Mouse (Mus musculus) E14TG2a.4 (cell line): Measurements from ENCODE around the gene Iqgap1.

ENCODE experiments used
- H3K27me3 ChIP-seq: 2 replicates; pipeline ENCODE4 v1.6.1; 2014; ENCODE audit warnings: low read length, control low read depth; ENCODE audit not compliant: insufficient read depth
- H3K36me3 ChIP-seq: 2 replicates; pipeline ENCODE4 v1.6.1; 2014; ENCODE audit warnings: low read length, control low read depth; ENCODE audit not compliant: insufficient read depth
- H3K4me1 ChIP-seq: replicated peaks from 2 replicates; pipeline ENCODE4 v1.6.1; 2014; ENCODE audit warnings: low read depth, low read length, control low read depth
- H3K4me3 ChIP-seq: replicated peaks from 2 replicates; pipeline ENCODE4 v1.5.1; 2014; ENCODE audit warnings: mild to moderate bottlenecking, low read length
- H3K9me3 ChIP-seq: 2 replicates; pipeline ENCODE4 v1.6.1; 2014; ENCODE audit warnings: low read length, control low read depth
- CTCF ChIP-seq: conservative IDR thresholded peaks from 2 replicates; pipeline ENCODE4 v1.5.1; 2014; ENCODE audit warnings: low read length
- NANOG ChIP-seq: IDR thresholded peaks from 2 replicates; pipeline ENCODE4 v1.6.1; 2014; ENCODE audit warnings: borderline replicate concordance, low read length, mixed read lengths
- POU5F1 ChIP-seq: IDR thresholded peaks from 2 replicates; pipeline ENCODE4 v1.6.1; 2014; ENCODE audit warnings: low read length, borderline replicate concordance

Gene Iqgap1

DNA sequence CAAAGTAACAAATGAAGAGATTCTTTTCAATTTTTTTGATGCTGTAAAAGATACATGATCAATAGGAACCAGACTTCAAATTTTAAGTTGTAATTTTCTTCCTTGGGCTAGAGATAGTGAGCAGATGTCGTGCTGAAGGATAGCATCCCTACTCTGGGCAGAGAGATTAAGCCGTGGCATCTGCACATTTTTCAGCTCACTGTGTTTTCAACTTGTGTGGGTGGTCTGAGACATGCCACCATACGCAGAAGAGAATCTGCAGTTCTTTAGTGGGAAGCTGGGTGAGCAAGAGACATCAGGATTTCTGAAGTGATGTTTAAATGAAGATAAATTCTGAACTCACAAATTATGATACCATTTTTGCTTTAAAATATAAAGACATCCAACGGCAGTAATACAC, 19.4 kb downstream of the Iqgap1 start:
- Histone ChIP-seq H3K36me3 (no peaks in the 10 kb centered on the region), H3K4me1 (peaks cover 36% of the 10 kb centered on the region), H3K9me3 (no peaks in the 10 kb centered on the region), H3K27me3 (peaks cover 6% of the 10 kb centered on the region; the same call in 1 of the 2 replicates), H3K4me3 (no peak overlapping the region)
- TF ChIP-seq POU5F1 = no peak
- TF ChIP-seq CTCF = no peak
- no peak for TF ChIP-seq NANOG

DNA sequence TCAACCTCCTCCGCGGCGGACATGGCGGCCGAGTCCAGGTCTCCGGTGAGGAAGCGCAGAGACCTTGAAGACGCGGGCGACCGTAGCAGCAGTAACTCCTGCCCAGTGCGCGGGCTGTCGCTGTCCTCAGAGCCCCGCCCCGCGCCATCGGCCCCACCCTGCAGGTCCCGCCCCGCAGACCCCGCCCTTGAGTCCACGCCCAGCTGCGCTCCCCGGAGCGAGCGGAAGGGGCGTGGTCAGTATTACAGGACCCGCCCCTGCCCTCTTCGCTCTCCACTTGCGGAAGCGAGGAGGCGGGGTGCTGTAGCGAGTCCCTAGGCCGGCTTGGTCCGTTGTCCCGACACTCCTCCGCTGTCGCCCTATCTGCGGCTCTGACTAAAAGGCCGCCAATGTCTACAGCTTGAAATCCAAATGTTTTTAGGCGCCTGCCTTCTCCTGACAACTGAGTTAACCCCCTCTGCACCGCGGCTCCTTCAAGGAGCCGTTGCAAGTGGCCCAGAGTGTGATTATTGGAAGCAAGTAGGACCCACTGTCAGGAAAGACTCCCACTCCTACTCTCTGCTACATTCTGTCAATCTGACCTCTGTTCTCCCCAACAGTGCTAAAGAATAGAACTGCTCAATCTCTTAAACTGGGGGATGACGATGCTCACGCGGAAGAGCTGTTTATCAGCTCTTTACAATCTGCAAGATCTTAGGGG, 22.5 kb downstream of the Iqgap1 start:
- Histone ChIP-seq H3K4me1 (peaks cover 41% of the 10 kb centered on the region), H3K36me3 (peaks cover 16% of the 10 kb centered on the region), H3K9me3 (no peaks in the 10 kb centered on the region), H3K27me3 (peaks cover 3% of the 10 kb centered on the region; the same call in 1 of the 2 replicates), H3K4me3 (peak overlapping the region; percentile 97)
- TF ChIP-seq NANOG (no peak), CTCF (no peak), POU5F1 (no peak)

DNA sequence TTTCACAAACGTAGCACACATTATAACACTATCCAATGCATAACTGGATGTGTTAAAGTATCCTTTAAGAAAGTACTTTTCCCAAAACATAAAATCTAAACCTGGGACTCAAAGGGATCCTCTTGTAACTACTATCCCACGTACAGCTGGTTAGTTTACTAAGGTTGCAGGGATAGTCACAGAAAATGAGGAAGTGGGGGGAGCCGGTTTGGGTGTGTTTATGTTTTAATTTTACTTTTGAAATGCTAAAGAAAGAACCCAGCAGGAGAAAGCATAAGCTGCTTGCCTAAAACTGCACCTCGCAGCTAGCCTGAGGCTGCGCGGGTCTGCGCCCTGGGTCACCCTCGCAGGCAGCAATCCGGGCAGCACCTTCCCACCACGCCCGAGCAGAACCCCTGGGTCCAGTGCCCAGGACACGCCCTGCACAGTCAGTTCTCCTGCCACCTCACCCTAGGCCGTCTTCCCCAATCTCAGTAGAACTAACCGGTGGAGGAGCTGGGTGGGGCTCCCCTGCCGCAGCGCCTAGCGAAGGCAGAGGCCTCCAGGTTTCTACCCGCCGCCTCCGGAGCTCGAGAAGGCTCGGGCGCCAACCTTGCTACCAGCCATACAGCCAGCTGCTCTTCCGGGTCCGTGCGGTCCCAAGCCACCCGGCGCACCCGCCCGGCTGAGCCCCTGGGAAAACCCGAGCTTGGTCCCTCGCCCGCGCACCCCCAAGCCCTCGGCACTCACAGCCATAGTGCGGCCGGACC, 23.2 kb downstream of the Iqgap1 start:
- TF ChIP-seq POU5F1 = no peak
- no peak for TF ChIP-seq NANOG
- no peak for TF ChIP-seq CTCF
- Histone ChIP-seq H3K36me3 (peaks cover 24% of the 10 kb centered on the region), H3K27me3 (no peaks in the 10 kb centered on the region), H3K4me1 (peaks cover 43% of the 10 kb centered on the region), H3K4me3 (peak overlapping the region; percentile 97), H3K9me3 (no peaks in the 10 kb centered on the region)

DNA sequence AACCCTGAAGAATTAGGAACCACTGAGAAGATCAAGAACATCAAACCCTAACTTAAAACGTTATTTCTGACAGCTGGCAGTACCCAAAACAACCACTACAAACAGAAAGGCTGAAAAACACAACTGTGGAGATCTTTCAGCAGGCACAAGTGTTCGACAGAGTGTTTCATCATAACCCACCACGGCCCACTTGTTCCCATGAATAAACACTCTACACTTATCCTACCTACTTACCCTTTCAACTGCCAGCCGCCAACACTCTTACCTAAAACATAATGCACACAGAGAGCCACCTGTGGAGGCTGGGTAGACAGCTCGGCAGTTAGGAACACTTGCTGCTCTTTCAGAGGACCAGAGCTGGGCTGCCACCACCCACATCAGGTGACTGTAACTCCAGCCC, 26.5 kb downstream of the Iqgap1 start:
- peaks cover 45% of the 10 kb centered on the region for H3K4me1 ChIP-seq

DNA sequence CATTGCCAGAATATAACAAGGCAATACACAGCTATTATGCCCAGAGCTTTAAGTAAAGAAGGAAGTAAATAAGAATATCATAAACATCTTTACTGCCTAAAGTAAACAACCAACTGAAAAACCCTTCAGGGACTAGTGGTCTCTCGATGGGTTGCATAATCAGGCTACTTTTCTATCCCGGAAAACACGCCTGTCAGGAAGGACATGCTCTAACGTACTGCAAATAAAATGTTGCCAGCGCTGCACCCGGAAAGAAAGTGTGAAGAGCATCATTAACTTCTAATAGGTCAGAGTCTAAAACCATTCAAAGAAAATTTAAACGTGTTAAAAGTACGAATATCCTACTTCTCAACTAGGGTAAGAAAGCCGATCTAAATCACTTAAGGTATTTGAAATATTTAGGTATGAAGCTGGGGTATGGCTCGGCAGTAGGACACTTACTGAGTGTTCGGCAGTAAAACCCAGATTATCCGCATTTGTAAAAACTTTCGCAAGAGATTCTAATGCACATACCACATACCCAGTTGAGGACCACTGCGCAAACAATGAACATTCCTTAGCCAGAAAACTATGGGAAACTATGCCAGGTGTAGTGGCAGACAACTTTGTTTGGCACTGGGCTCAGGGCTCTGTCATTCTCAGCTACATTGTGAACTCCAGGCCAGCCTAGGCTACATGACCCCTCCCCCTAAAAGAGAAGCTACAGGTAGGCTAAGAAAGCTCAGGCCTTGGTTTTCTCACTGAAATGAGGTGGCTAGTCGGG, 28.8 kb downstream of the Iqgap1 start:
- H3K4me1 ChIP-seq = peaks cover 31% of the 10 kb centered on the region
- H3K36me3 ChIP-seq = peaks cover 64% of the 10 kb centered on the region
- H3K27me3 ChIP-seq = no peaks in the 10 kb centered on the region
- no peaks in the 10 kb centered on the region for H3K9me3 ChIP-seq
- H3K4me3 ChIP-seq = no peak overlapping the region
- TF ChIP-seq POU5F1 (no peak), NANOG (no peak), CTCF (no peak)

More for the DNA sequence above, 26.5 kb downstream of the Iqgap1 start:
- H3K36me3 ChIP-seq = peaks cover 51% of the 10 kb centered on the region
- no peaks in the 10 kb centered on the region for H3K9me3 ChIP-seq
- TF ChIP-seq POU5F1 = no peak
- TF ChIP-seq CTCF = no peak
- no peak for TF ChIP-seq NANOG
- H3K27me3 ChIP-seq = no peaks in the 10 kb centered on the region
- H3K4me3 ChIP-seq = no peak overlapping the region

DNA sequence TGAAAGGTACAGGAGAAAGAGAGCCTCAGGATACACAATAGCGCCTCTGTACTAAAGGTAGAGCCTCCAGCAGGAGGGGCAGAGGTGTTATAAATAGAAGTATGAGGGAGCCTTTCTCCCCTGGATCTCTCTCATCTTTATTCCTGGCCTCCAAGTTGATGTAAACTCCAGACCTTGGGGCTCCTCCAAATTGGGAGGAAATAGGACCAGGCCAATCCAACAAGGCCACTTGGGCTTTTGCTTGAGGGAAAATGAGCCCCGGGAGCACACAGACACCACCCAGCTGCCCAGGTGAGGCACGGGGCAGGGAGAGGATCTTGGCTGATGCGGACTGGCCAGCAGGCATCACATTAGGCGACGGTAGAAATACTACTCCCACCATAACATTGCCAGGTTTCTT, 29.5 kb downstream of the Iqgap1 start:
- Histone ChIP-seq H3K9me3 (no peaks in the 10 kb centered on the region), H3K27me3 (no peaks in the 10 kb centered on the region), H3K4me1 (peaks cover 25% of the 10 kb centered on the region), H3K36me3 (peaks cover 68% of the 10 kb centered on the region), H3K4me3 (no peak overlapping the region)
- TF ChIP-seq CTCF = no peak
- TF ChIP-seq POU5F1 = no peak
- no peak for TF ChIP-seq NANOG

DNA sequence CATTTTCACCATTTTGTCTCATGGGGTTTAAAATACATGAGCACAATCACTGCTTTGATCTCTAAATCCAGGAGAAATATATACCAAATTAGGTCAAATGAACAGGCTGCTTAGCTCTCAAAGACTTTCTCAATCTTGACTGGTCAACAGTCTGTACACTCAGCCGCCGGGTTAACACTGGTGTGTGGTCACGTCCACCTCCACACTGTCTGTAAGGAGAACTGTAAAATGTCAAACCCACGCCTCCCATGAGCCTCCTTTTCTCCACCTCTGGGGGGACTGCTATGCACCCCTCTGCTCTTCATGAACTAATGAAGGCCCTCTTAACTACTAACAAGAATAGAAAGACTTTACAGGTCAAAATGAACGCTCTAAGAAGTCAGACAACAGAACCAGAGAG, 36.2 kb downstream of the Iqgap1 start:
- Histone ChIP-seq H3K4me1 (peaks cover 14% of the 10 kb centered on the region), H3K36me3 (peaks cover 23% of the 10 kb centered on the region), H3K9me3 (peaks cover 15% of the 10 kb centered on the region), H3K27me3 (no peaks in the 10 kb centered on the region), H3K4me3 (no peak overlapping the region)
- TF ChIP-seq POU5F1 (no peak), NANOG (no peak), CTCF (no peak)

DNA sequence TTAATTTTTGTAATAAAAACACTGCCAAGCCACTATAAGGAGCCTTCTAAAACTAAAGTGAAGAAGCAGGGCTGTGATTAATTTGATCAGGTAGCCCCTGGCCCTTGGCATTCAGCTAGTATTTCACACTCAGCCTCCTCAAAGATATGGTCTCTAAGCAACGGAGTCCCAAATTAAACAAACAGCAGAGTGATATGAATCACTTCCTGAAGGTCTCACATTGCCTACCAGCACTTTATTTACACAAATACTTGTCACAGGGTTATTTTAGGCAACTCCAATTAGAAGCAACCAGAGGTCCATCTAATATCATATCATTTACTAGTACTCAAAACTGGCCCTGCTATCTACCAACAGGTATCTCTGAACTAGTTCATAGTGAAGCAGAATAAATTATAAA, 36.7 kb downstream of the Iqgap1 start:
- Histone ChIP-seq H3K9me3 (peaks cover 15% of the 10 kb centered on the region), H3K36me3 (peaks cover 23% of the 10 kb centered on the region), H3K4me3 (no peak overlapping the region), H3K27me3 (no peaks in the 10 kb centered on the region), H3K4me1 (peaks cover 19% of the 10 kb centered on the region)
- no peak for TF ChIP-seq CTCF
- no peak for TF ChIP-seq POU5F1
- TF ChIP-seq NANOG = no peak
